Mouse (Mus musculus) cortical plate, adult 2 months (tissue): Measurements from ENCODE around the gene Tmem91.

Experiments used
- CTCF ChIP-seq: fragments of 200-500 bp; IDR thresholded peaks from 2 replicates; pipeline ENCODE4 v1.5.1; 2011; ENCODE audit warnings: mild to moderate bottlenecking, control low read depth, low read length; ENCODE audit not compliant: insufficient read depth; ENCODE audit errors: extremely low read depth
- POLR2A ChIP-seq: fragments of 200-500 bp; IDR thresholded peaks from 2 replicates; pipeline ENCODE4 v1.6.1; 2011; ENCODE audit warnings: mild to moderate bottlenecking, low read length, control low read depth; ENCODE audit not compliant: insufficient read depth; ENCODE audit errors: extremely low read depth

DNA sequence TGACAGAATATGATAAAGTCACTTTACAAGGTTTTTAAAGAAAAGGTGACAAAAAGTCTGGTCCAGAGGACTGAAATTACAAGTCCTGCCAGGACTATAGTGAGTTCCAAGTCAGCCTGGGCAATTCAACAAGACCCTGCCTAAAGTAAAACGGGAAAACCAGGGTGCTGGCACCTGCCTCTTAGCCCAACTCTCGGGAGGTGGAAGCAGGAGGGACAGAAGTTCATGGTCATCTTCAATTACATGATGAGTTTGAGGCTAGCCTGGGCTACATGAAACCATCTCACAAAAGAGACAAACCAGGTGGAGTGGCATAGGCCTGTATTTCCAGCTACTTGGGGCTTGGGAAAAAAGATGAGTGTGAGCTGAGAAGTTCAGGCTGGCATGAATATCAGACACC, 3.3 kb downstream of the Tmem91 start:
- TF ChIP-seq POLR2A (no peak), CTCF (no peak)
